Mouse (Mus musculus) gastrocnemius, adult 2 months (tissue): ENCODE measurements at regions not wholly inside any gene's neighbourhood (a gene's known extent, or its start where the extent isn't known, plus 50 kb on each side); places are given as distances from the start of the nearest gene placed in this dataset.

Experiments used
- DNase-seq: peaks from one replicate; pipeline ENCODE4 v3.0.0; 2022
- H3K27ac ChIP-seq: fragments of 200-600 bp; 2 replicates; pipeline ENCODE4 v1.8.1; 2022; ENCODE audit warnings: mild to moderate bottlenecking
- H3K4me3 ChIP-seq: fragments of 200-600 bp; 2 replicates; pipeline ENCODE4 v1.8.1; 2022; ENCODE audit warnings: mild to moderate bottlenecking, moderate library complexity
- CTCF ChIP-seq: fragments of 200-600 bp; IDR thresholded peaks from 2 replicates; pipeline ENCODE4 v1.8.1; 2022; ENCODE audit warnings: antibody characterized with exemption, mild to moderate bottlenecking, moderate library complexity
- intact Hi-C: fragments of 180-260 bp; cut with DNase I; formaldehyde crosslinking; loops from one replicate; pipeline ENCODE4 v1.15.1; 2025

DNA sequence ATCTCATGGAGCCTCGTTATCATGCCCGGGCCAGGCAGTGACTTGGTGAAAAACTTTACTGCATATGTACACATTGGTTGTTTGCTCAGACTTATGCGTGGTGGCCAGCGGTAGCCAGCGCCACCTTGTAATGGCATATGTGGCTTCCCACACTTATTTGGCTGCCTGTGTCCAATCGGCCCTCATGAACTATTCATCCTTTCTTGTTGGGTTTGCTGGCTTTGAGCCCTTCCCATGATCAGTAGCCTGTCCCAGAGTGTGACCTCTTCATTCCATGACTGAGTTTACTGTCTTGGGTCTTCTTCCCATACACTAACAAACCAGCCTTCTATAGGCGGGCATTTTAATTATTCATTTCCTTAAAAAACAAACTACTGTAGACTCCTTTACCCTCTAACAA, 361.9 kb downstream of the Etnk1 start:
- intact Hi-C loops: no loop called here
- no peak for TF ChIP-seq CTCF
- Histone ChIP-seq H3K4me3 (no peak overlapping the region), H3K27ac (no peak overlapping the region)
- no peak for DNase-seq

DNA sequence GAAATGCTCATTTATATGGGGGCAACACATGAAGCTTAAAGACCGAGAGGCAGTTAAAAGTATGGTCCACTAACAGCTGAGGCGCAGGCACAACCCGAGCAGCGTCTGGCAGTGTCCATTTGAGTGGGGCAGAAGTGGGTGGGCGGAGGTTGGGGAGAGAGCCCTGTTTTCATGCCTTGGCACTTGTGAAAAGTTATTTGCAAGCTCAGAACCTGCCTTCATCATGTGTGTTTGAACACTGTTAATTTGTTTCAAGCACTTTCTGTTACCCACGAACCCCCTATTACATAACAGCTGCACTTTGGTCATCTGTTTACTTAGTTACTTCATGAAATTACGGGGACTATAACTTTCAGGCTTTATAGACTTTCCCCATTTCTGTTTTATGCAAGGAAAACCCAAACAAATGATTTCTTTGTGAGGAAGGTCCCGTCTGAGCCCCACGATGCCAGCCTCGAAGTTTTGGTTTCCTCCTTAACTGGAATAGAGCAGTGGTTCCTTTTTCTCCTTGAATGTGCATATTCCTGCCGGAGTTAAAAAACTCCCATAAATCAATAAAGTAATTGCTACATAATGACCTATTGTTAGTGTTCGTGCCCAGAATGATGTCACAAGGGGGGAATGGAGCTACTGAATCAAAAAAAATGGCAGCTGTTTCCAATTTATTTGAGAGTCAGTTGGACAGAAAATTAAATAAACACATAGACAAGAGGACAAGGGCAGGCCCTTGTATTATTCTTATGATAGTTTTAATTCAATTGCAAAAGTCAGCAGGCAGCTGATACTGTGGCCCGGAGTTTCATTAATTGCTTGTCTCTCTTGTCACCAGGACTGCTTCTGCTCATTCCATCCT, 363.6 kb downstream of the Etnk1 start:
- H3K27ac ChIP-seq: no peak overlapping the region
- no peak for TF ChIP-seq CTCF
- intact Hi-C loops: no loop called here
- H3K4me3 ChIP-seq: peak overlapping the region; percentile 42
- DNase-seq: no peak

DNA sequence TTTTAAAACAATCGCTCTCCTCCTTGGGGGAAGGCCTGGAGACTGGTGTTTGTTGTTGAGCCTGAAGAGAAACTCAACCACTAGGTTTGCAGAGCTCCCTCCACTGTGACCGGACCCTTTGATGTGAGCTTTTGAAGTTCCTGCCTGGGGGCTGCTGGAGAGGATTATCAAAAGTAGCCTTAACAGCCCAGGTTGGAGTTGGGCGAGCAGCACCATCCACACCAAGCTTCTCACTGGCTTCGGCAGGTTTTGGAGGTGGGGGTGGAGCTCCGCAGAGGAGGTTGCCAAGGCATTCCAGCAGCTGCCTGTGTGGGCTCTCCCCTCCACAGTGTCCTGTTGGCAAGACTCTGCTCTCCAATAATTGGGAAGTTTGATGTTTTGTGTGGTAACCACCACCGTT, 364.5 kb downstream of the Etnk1 start:
- H3K4me3 ChIP-seq: no peak overlapping the region
- intact Hi-C loops: no loop called here

DNA sequence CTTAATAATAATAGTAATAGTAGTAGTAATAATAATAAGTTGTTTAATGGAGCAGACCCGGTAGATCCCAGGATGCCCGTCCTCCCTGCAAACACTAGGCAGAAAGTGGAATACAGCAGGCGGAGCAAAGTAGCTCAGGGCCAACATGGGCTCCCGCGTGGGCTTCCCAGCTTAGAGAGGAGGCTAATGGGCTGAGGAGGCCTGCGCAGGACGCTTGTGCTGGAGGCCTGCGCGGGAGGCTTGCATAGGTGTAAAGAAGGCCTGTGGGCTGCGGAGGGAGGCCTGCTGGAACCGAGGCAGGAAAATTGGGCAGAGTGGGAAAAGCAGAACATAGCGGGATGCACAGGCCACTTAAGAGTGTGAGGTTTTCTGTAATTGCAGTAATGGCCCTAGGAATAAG, 365.4 kb downstream of the Etnk1 start:
- DNase-seq: no peak
- intact Hi-C loops: no loop called here
- Histone ChIP-seq H3K27ac (no peak overlapping the region), H3K4me3 (no peak overlapping the region)
- no peak for TF ChIP-seq CTCF

More for the DNA sequence above, 364.5 kb downstream of the Etnk1 start:
- no peak for DNase-seq
- no peak overlapping the region for H3K27ac ChIP-seq
- TF ChIP-seq CTCF: no peak

DNA sequence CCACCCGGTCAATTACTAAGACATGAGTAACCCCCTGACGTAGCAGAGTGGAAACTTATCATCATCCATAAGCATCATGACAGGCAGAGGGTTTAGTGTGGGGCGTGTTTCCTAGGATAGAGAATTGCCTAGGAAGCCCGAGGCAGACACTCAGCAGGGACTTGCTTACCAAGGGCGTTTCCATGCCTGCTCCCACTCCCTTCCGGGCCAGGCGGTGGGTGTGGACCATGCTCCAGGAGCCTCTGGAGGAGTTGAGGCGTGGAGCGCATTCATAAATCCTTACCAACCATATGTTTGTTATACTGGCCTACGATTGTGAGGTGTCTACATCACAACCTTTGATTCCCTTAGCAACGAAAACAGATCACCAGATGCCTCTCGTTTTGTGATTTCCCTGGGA, 368.2 kb downstream of the Etnk1 start:
- TF ChIP-seq CTCF: no peak
- no peak for DNase-seq
- Histone ChIP-seq H3K27ac (no peak overlapping the region), H3K4me3 (no peak overlapping the region)
- intact Hi-C loops: no loop called here

DNA sequence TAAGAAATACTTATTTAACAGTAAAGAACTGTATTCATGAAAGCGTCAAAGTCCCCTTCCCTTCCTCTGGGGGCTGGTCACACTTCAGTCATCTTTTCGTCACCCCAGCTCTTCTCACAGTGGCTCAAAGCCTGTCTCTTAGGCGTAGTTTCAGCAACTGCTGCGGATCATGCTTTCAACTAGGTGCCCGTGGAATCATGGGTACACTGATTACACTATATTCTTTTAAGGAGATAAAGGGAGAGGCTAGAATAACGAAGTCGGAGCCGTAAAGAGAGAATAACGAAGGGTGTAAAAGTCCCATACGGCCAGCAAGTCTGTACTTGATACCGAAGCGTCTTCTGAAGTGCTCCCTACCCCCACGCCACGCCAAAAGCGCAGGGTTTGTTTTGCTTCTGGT, 368.7 kb downstream of the Etnk1 start:
- Histone ChIP-seq H3K27ac (no peak overlapping the region), H3K4me3 (no peak overlapping the region)
- no peak for DNase-seq
- intact Hi-C loops: no loop called here
- TF ChIP-seq CTCF: no peak

DNA sequence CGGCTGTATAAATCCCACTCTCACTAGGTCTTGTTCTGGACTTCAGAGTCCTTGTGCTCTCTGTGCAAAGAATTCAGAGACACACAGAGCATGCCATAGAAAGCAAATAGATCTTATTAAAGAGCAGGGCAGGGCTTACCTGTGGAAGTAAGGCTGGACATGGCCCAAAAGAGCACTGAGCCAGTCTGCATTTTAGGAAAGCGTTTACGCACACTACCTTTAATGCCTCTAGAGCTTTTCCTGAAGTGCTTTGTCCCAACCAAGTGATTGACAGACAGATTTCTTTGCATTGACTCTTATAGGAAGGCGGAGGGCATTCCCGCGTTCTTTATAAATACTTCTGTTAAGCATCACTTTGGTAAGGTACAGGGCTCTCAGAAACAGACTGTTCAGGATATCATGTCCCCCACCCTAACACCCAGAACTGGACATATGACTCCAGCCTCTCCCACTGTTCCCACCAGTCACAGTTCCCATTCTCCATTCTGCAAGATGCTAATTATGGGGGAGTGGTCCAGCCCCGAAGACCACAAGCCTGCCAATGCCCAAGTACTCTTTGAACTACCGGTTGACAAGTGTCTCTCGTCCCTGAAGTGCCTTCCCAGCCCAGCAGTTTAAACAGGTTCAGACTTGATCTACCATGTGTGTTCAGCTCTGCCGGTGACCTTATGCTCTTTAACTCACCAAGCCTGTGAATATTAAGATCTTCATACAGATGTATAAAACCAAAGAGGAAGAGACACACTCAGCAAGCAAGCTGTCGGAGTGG, 369.7 kb downstream of the Etnk1 start:
- no peak overlapping the region for H3K4me3 ChIP-seq
- TF ChIP-seq CTCF: no peak
- no peak overlapping the region for H3K27ac ChIP-seq
- intact Hi-C loops: no loop called here
- DNase-seq: no peak

DNA sequence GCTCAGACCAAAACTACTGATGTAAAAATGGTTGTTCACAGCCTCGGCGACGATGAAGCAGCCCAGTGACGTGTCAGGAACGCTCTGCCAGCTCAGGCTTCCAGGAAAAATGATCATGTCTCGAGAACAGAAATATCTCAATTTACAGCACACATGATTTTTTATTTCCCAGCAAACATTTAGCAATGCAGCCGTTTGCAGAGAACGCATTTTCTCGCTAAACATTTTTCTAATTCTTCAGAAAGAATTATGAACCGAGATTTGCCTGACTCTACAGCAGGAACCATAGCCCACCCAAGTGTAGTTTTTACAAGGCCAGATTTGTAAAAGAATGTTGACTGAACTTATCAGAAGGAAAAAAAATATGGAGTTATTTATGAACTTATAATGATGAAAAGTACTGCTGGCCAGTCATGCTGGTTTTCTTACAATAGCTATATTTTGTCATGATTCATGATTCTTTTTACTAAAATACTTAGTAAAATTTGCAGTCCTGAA, 380.4 kb downstream of the Etnk1 start:
- no peak overlapping the region for H3K27ac ChIP-seq
- no peak for TF ChIP-seq CTCF
- no peak for DNase-seq

DNA sequence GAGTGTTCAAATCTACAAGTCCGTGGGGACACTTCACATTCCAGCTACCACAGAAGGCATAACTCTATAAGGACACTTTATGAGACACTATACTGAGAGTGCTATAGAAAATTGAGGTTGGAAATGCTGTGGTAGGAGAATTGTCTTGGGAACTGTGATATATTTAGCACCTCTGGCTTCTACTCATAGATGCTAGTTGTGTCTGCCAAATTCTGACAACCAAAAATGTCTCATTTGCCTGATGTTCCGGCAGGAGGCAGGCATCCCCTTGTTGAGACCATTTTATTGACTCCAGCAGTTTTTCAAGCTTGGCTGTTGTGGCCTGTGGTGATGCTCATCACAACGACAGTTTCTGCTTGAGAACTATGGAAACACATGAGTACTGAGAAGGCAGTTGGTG, 387.9 kb downstream of the Etnk1 start:
- no peak for DNase-seq
- TF ChIP-seq CTCF: no peak
- intact Hi-C loops: no loop called here
- no peak overlapping the region for H3K27ac ChIP-seq
- H3K4me3 ChIP-seq: no peak overlapping the region

More for the DNA sequence above, 380.4 kb downstream of the Etnk1 start:
- H3K4me3 ChIP-seq: no peak overlapping the region
- intact Hi-C loops: no loop called here

DNA sequence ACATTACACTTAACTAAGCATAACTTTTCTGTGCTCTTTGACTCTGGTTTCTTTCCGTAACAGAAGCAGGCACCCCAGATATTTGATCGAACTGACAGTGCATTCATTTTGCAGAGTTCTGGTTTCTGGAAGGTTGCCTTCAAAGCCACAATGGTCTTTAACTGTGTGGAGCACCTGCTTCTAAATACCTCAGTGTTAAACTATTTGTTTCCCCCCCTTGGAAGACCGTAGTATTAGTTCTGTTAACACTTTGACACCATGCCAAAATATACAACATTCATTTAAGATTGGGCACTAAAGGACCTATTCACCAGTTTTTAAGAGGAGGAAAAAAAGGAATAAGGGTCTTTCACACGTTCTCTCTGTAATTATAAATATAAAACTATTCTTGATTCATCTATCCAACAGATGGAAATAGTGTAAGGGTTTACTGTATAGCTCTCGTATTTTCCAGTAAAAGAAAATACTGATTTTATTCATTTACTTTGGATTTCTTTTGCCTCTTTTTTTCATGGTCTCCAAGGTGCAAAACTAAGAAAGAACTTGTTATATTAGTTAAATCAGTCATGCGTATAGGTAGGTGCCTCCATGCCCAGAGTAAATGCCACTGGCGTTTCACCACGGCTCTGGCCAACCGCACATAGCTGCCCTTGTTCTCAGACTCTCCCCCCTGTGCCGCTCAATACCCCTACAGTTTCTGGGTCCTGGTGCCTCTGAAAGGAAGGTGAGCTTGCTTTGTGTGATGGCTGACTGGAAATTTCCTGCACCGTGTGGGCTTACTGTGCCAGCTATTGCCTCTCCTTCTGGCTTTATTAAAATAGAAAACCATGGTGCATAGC, 391.2 kb downstream of the Etnk1 start:
- H3K4me3 ChIP-seq: no peak overlapping the region
- intact Hi-C loops: no loop called here
- H3K27ac ChIP-seq: no peak overlapping the region
- TF ChIP-seq CTCF: no peak
- no peak for DNase-seq

DNA sequence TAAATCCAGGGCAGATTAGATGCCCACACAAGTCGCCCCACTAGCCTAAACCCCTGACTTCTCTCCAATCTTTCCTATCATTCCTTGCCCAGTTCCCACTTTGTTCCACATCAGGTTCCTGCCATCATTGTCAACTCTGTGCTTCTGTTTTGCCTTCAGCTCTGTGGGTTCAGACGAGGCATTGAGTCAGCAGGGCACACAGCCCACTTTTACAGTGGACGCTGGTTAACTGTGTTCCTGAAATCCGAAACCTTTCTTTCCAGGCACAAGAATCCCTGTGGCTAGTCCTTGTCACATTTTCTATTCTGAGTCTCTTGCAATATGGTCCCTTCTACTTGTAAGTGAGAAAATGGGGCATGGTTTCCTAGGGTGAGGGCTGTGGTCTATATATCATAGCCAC, 392.3 kb downstream of the Etnk1 start:
- intact Hi-C loops: no loop called here
- Histone ChIP-seq H3K4me3 (no peak overlapping the region), H3K27ac (no peak overlapping the region)
- no peak for TF ChIP-seq CTCF
- no peak for DNase-seq

DNA sequence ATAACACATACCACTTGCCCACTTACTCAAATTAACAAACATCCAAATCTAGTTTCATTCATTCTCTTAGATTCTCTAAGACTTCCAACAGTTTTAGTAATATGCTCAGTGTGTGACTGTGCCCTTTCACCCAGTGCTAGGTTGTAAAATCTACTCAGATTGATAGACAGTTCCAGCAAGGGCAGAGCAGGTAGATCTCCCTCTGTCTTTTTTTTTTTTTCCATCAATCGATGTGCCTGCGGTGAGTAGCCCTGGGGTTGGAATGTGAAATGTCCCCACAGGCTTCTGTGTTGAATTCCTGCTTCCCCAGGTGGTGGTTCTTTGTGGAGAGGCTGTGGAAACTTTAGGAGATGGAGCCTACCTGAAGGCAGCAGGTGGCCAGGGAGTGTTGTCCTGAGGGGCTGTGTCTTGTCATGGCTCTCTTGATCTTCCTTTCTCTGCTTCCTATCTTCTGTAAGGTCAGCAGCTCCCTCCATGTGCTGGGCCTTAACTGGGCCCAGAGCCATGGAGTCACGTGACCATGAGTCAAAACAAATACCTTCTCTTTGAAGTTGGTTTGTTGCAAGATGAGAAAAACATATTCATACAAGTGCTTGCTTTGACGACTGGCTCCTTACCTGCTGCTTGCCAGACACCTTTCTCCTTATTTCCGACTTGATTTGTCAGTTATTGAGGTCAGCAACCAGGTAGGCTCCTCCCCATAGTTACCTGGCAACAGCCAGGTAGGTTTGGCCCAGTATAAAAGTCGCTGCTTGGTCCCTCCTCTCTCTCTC, 394.5 kb downstream of the Etnk1 start:
- H3K4me3 ChIP-seq: no peak overlapping the region
- TF ChIP-seq CTCF: no peak
- no peak overlapping the region for H3K27ac ChIP-seq
- DNase-seq: no peak
- intact Hi-C loops: no loop called here
